Mouse (Mus musculus) c-Kit-positive CD71-positive TER-119-negative erythroid progenitor cells, embryonic 14.5 days (primary cell): ENCODE data around the gene Dek.

Experiments
- DNase-seq: peaks from one replicate; pipeline ENCODE4 v3.0.0-alpha.2; 2013; ENCODE audit warnings: low read depth

The Dek gene

GRCm38 (mm10) chr13:47105711-47106579, at the start of gene Dek:
Gene Dek, minus strand, starts transcription at chr13:47106201.
- DNase-seq: peak; percentile 66

- no peak for DNase-seq
Measured at GRCm38 (mm10) chr13:47154866-47155265, 48.9 kb upstream of the Dek start.

DNA sequence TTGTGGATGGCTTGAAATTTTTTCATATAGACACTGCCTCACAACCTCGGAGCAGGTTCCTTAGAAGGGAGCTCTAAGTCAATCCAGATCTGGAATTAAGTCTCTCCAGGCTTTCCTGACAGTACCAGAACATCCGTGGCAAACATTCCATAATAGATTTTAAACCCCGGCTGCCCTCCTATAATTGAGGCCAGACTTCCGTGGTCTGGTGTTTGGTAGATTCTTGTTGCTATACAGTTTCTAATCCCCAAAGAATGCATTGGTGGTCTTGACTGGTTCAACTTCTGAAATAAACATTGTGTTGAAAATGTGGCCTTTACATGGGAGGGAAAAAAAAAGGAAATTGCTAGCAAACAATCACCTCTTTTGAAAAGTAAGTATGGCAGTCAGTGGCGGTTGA, 47.2 kb upstream of the Dek start:
- DNase-seq: no peak

GRCm38 (mm10) chr13:47152390-47152789, 46.4 kb upstream of the Dek start:
- DNase-seq: peak; percentile 41

DNA sequence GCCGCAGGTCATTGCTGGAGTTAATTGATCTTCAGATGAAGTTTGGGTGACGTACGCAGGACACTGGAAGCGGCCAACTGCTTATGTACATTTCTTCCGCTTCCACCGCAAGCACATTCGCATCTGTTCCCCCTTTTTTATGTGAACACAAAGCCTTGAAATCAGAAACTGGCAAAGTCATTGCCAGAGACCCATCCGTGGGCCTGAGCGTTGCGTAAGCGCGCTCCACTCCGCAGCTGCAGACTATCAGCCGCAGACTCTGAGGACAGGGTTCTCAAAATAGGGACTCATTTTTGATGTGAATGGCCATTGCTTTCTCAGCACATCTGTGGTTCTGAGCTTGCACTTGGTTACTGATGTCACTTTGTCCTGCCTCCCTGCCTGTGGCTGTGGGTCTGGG, 45.1 kb upstream of the Dek start:
- DNase-seq: no peak

DNA sequence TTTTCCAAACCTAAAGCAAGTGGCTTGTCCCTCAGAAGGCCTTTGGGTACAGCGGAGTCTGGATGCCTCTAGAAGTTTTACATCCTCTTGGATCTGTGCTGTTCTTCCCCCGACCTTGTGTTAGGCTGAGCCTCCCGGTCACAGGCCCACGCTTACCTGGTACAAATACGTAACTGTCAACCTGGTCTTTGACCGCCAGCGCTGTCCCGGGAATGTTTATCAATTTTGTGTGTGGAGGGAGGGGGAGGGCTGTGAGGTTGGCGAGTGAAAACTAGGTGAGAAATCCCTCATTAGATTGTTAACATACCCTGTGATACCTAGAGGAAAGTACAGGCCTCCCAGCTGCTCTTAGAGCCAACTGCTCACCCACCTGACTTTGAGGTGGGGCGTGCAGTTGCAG, 44.0 kb upstream of the Dek start:
- no peak for DNase-seq

DNA sequence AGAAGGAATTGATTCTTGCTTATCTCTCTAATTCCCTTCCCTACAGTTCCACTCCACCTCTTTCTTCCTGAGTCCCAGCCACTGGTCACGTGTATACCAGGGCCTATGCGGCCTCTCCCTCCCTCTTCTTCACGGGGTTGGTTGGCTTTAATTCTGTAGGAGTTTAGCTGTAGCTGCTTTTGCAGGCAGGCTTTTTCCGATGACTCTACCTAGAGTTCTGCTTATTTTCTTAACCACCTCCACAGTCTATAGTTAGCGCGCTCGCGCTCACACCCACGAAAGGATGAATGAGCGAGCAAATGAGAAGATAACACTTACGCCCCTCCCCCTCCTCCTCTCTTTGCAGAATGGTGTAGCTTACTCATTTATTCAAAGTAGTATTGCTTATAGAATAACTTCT, 42.6 kb upstream of the Dek start:
- no peak for DNase-seq

DNA sequence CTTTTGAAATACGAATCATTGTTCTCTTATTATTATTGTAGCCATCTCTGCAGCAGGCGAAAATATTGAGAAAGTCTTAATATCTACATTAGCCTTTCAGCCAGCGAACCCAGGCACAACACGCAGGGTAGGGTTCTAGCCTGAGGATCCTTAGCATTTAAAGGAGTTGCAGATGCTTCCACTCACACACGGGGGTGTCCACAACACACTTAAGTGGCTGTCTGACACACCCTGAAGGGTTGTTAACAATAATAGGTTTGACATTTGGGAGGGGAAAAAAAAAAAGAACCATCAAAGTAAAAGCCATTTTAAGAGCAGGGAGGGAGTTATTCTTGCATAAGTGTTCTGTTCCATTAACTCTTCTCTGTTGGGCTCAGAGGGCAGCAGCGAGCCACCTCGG, 40.4 kb upstream of the Dek start:
- DNase-seq: no peak

DNA sequence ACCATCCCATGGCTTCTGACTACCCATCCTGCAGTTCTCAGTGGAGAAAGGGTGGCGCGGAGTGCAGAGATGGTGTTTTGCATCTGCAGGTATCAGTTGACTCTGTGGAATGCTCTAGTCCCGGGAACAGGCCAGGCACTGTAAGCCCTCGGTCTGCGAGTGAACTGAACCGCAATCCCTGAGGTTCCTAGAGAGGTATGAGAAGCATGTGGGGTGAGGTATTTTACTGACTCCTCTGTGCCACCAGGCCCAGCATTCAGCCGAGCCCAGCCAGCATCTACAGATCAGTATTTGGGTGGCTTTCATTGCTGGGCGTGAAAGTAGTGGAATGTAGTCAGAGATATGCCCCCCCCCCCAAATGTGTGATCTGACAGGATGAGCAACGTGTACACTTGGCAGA, 39.9 kb upstream of the Dek start:
- DNase-seq: no peak

GRCm38 (mm10) chr13:47142764-47143163, 36.8 kb upstream of the Dek start:
- DNase-seq: no peak

GRCm38 (mm10) chr13:47135741-47136140, 29.7 kb upstream of the Dek start:
- no peak for DNase-seq

GRCm38 (mm10) chr13:47134836-47135235, 28.8 kb upstream of the Dek start:
- no peak for DNase-seq

DNA sequence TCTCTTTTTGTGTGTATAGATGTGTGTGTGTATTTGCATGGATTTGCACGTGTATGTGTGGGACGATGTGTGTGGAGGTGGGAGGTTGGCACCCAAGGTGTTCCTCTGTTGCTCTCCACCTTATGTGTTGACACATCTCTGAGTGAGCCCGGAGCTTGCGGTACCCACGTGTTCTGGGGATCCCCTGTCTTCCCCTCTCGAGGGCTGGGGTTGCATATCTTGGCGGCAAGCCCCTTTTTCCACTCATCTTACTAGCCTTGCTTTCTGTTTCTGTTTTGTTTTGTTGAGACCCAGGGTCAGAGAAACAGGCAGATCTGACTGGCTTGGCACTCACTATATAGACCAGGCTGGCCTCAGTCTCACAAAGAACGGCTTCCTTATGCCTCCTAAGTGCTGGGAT, 27.1 kb upstream of the Dek start:
- no peak for DNase-seq

DNA sequence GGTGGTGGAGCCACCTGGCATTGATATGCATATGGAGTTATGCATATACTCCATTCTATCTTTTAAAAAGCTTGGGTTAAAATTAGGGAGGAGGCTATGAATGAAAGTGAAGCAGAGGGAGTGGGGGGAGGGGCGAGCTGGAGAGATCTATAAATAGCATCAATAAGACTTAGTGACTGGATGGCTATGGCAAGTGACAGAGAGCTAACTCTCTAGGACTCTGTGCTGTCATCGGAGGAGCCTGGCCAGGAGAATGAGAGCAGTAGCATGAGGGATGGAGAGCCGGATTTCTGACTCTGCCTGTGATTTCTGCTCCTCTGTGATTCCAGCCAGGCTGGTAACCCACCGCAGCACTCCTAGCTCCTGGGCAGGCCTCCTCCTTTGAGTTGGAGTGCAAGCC, 23.1 kb upstream of the Dek start:
- DNase-seq: no peak

DNA sequence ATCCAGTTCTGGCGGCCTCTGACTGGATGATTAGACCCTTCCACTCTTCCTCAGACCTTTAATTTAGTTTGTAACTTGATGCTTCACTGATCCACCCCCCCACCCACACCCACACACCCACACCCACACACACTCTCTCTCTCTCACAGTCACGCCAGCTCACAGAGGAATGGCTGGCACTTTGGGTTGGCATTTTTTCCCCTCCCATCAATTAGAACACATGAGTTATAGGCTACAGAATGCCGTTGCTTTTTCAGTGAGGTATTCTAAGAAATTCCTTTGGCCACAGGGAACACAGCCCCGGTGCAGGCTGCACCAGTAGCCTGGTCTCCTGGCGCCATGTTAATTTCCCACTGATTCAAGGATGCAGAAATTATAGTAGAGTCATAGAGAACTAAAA, 19.6 kb upstream of the Dek start:
- no peak for DNase-seq

DNA sequence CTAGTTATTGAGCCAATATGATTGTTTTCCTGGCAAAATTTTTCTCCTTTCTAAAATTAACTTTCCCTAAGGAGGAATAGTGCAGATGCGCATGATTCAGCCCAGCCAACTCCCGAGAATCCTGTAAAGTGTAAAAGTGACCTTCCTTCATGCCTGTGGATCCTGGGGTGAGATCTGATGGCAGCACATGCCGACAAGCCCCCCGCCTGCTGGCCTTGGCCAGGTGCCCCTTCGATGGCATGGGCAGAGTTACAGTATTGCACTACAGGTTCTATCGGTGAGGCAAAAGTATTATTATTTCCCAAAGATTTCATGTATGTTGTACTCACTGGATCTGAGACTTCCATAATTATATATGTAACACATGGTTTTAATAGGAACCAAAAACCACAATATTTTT, 19.0 kb upstream of the Dek start:
- no peak for DNase-seq

DNA sequence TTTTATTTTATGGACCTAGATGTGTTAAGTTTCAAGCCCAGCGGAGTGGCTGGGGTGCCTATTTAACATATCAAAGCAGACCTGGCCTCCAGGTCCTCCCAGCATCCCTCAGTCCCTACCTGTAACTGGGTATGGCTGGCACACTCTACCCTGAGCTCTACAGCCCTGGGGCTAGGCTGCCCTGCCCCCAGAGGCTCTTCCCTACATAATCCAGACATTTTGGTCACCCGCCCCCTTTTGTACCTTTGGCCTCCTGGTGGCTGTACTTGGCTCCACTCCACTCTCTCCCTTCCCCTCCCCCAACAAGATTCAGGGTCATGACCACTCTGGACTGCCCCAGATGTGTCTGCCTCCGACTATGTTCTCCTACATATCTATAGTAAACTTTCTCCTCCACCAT, 18.4 kb upstream of the Dek start:
- no peak for DNase-seq

DNA sequence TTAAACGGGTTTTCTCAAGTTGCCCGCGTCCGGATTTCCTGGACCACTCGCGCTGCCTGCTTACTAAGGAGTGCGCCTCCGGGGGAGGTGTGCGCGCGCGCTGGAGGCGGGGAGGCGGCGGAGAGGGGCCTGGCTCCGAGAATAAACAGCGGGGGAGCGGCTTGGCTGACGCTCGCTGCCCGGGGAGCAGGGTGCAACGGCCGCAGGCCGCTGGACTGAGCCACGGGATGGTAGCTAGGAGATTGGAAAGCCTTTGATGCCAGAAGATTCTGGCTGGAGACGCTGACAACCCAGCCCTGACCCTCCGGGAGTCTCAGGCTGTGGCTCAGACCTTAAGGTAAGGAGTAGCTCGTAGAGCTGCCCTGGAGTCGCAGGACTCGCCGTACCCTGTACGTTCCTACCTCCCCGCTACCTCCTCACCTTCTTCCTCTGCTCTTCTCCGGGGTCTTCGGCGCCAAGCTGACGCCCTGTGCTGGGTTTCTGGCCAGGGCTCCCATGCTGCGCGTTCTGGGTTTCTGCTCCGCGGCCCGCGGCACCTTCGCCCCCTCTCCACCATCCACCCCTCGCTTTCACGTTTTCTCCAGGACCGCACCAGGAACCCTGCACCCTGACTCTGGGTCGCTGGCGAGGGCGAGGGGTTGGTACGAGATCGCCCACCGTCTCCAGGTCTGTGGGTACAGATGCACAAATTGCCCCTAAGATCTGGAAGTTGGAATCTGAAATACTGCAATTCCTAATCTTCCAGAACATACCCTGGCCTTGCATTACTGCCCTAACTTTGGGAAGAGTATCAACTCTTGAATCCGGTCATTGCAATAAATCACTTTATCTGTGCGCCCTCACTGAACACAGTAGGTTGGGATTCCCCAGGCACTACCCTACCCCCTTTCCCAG, 16.8 kb upstream of the Dek start, which contains the start of gene Rnf144b:
Gene Rnf144b (plus strand): TSS at position 120 of the 894 bp plus-strand sequence.
- DNase-seq: no peak

- no peak for DNase-seq
Measured at GRCm38 (mm10) chr13:47121333-47121889, 15.4 kb upstream of the Dek start.

- no peak for DNase-seq
Measured at GRCm38 (mm10) chr13:47116000-47116399, 10.0 kb upstream of the Dek start.

- DNase-seq: peak; percentile 94
Measured at GRCm38 (mm10) chr13:47112924-47113323, 6.9 kb upstream of the Dek start.

DNA sequence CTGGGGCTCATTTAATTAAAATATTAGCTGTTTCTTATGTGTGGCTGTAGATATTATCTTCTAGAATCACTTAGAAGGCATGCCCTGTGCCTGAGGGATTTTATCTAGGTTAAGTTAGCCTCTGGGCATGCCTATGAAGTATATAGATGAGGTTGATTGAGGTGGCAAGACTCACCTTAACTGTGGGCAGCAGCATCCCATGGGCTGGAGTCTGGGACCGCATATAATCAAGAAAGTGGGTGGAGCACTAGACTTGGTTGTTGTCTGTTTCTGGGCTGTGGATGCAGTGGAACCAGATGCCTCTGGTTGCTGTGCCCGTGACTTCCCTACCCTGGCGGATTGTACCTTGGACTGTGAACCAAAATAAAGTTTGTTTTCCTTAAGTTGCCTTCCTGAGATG, 6.1 kb upstream of the Dek start:
- DNase-seq: no peak

DNA sequence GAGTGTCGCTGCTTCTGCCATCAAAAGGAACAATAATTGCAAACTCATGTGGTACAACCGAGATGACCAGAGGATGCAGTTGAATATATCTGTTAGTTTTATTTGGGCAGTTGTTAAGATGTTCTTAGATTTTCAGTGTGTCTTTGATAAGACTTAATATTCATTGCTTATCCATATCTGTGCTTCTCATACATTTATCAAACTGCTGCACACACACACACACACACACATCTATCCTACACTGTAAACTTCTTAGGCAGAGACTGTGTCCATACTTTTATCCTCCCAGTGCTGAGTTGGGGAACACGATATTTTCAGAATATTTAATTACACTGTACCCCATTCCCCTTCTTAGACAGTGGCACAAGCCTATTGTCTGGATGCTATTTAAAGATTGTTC, 5.2 kb upstream of the Dek start:
- DNase-seq: no peak
